Mouse (Mus musculus) gastrocnemius, postnatal 14 days (tissue): ENCODE measurements at regions not wholly inside any gene's neighbourhood (a gene's known extent, or its start where the extent isn't known, plus 50 kb on each side); places are given as distances from the start of the nearest gene placed in this dataset.

ENCODE experiments used
- DNase-seq: peaks from one replicate; pipeline ENCODE4 v3.0.0; 2021; ENCODE audit warnings: mixed read lengths
- intact Hi-C: fragments of 180-260 bp; cut with DNase I; formaldehyde crosslinking; loops from one replicate; pipeline ENCODE4 v1.15.1; 2025; ENCODE audit warnings: low total_unique reads

DNA sequence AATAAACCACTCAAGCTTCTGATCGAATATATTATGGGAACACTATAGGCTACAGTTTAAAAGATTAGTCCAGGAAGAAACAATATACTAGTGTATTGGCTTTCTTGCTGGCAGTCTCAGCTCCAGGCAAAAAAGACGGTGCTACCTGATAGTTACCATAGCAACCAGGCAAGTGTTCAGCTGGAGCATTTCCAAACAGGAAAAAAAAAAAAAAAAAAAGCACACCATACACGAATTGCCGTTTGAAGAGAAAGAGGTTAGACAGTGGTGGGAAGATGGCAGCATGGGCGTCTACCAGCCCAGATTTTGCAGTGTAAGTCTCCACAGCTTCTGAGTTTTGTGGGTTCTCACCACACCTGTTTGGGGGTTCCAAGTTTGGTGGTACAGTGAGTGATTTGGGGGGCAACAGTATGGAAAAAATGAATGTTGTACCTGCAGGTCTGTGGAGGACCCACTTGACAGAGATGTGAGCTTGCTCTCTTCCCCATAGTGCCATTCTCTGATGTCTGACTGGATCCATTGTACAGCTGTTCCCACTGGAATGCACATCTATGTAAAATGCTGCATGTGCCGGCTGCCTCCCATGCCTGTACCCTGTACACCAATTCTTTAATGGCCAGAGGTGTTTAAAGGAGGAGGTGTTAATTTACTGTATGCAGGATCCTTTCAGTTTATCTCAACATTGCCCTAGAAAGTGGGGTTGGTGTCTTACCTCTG, 89.0 kb upstream of the 4933402D24Rik start:
- intact Hi-C loops = no loop called here
- DNase-seq = no peak

DNA sequence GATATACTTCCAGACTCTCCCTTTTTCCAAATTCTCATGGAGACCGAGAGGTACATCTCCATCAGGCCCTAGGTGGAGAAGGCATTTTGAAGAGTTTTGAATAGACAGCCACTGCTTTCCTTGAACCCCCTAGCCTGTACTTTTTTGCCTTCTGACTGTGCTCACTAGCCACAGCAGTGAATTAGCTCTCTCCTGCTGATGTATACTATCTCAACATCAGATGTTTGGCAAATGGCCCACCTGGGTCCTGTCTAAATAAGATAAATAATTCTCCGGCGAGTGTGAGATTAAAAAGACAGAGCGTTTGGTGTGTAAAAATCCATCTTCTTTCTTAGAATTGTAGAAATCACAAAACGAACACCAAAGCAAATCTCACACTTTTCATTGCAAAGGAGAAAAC, 88.4 kb upstream of the 4933402D24Rik start:
- intact Hi-C loops = no loop called here
- DNase-seq = no peak

DNA sequence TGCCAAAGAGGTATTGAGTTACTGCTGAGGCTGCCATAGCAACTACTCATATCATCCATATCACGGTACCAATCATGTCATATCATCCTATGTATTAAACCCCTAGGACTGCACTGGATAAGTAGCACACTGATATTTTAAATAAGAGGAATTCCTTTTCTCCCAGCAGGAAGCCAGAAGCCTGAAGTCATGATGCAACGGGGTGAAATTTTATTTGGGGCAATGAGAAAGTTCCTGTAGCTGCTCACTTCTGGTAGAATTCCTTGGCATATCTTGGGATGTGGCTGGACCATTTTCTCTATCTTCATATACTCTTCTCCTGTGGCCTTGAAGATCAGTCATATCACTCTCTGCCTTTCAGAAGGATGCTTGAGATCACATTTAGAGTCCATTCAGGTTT, 87.3 kb upstream of the 4933402D24Rik start:
- intact Hi-C loops = no loop called here
- DNase-seq = no peak

DNA sequence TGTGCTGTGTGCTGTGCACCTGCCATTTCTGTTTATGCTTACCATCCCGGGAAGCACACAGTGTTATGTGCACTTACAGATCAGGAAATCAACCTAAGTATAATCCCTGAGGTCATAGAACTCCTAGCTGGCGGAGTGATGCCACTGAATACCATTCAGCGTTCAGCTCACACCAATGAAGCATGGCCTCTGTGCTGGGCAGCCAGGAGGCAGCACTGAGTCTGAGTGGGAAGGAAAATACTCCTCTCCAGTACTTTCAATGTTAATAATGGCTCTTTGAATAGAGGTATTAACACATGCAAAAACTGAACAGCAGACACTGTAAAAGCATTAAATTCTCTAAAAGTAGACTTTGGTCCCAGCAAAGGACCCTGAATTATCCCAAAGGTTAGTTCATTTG, 85.7 kb upstream of the 4933402D24Rik start:
- no peak for DNase-seq
- intact Hi-C loops = no loop called here

DNA sequence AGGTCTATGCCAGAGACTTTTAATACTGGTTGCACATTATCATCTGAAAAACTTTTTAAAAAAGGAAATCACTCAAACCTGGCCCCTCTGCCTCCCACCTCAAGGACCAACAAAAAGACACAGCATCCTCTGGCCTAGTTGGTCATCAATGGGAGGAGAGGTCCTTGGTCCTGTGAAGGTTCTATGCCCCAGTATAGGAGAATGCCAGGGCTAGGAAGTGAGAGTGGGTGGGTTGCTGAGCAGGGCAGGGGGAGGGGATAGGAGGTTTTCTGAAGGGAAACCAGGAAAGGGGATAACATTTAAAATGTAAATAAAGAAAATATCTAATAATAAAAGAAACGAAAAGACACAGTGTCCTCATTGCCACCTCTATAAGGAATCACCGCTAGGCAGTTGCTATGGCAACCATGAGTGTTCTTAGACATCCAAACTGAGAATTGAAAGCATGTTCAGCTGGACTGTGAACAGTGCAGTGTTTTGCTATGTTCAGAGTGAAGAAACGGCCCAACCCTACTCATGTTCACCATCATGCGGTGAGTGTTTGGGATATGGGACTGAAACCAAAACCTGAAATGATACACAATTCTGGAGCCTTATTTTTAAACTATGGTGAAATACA, 82.5 kb upstream of the 4933402D24Rik start:
- intact Hi-C loops = no loop called here
- DNase-seq = no peak

DNA sequence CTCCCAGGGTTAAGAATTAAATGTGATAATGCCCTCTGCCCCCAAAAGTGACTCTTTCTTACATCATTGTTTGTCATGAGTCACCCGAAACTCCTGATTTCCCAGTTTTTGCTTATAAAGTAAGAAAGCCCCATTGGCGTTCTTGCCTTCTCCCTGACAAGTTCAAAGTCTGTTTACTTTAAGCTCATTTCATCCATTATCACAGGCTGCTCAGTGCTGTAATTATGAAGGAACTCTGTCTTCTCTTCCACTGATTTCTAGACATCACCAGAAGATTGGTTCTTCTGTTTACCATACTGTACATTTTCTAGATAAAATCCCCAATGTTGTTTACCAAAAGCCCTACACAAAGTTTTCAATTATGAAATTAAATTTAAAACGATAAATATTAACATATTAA, 81.2 kb upstream of the 4933402D24Rik start:
- intact Hi-C loops = no loop called here
- no peak for DNase-seq

DNA sequence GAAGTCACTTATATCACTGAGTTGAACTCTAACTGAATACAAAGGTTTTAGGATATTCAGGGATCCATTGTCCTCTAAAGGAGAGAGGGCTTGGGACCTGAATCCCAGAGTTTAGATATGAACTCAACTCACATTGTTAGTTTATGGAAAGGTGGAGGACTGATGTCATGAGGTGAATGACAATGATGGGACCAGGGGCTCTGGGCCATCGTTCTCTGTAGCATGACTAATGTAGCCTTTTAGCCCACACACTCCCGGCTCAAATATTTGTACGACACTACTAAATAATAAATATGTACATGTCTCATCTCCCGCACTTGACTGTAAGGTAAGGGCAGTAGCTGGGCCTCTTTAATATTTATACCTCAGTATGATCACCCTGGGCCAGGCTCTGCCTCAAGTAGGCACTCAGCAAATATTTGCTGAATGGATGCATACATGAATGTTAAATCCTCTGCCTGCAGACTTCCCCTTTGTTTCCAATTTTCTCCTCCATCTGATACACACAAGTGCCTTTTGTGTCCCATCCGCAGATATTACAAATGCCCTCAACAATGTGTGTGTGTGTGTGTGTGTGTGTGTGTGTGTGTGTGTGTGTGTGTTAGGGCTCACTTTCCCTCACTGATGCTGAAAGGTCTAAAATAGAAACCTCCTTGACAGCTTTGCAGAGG, 59.2 kb upstream of the 4933402D24Rik start:
- intact Hi-C loops = no loop called here
- DNase-seq = no peak

DNA sequence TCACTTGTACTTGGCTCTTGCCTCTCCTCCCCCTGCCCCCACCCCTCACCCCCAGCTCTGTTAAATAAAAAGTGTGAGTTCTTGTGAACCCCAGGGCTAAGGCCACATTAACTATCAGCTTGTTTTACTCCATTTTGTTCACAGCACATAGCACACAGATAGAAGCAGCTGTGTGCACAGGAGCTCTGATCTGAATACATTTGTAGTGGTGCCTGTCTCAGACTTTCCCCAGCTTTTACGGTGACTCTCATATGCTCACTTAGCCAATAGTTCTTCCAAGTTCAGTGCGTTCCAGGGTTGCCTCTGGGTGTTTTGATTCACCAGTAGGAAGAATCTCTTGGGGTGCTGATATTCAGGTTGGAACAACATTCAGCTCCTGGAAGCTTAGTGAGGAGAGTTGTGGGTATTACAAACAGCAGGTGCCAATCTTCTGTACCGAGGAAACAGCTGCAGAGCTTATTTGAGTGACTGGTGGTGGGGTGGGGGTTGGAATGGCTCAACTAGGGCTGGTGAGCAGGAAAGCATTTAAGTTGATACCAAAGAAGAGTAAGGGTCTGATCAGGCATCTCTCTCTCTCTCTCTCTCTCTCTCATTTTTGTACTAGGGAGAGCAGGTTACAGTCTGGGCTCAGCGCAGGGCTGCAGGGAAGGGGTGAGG, 51.7 kb upstream of the 4933402D24Rik start:
- intact Hi-C loops = no loop called here
- DNase-seq = no peak

DNA sequence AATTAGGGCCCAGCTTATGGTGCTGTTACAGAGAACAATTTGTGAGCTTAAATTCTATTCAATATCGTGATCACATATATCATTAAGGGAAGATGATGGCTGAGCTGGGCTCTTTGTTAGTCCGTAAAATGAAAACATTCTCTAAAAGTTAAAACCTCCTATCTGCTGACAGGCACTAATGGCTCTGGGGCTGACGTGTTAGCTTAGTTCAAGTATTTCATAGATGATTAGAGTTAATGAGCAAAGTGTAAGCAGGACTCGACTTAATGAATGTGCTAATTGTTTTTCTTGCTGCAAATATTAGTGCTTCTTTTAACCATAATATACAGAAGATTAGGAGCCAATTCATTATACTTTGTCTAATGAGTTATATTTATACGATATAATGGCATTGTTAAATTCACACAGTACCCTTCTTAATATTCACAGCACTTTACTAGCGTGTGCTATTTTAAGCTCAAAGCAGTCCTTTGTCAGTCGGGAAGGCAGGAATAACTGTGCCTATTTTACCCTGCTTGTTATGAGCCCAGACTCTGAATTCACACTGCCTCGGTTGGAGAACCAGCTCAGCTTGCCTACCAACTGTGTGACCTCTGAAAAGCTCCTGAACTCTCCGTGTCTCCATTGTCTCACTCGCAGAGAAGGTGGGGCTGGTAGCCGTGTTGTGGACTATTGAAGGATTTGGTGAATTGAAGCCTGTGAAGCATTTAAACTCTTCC, 50.6 kb upstream of the 4933402D24Rik start:
- intact Hi-C loops = no loop called here
- DNase-seq = no peak
